ENCODE assay signal across 22 mouse cellular contexts in genomic region chr12:95962817-95963216, GRCm38 (mm10).
A peak's percentile ranks its signal among the peaks of the same experiment; 100 is the strongest.
DNase-seq lines count a peak whose midpoint lies in the region; ATAC-seq lines count a peak whose summit lies in the region.
"Had no signal": no experiment of that assay in that cellular context is flagged by ENCODE, and none has a peak within 500 bp of the region (broad histone marks: within the 10 kb centered on the region; RNA-seq: fewer than 3 reads in every experiment).

No protein-coding gene starts in this region.

- 62% methylated on average over 4 of the region's 4 CpGs for WGBS in liver, embryonic 11.5 days

- H3K4me2 ChIP-seq in liver, embryonic 11.5 days: no peak overlapping the region
- H3K4me2 ChIP-seq: forebrain, embryonic 15.5 days; heart, embryonic 11.5 days; limb, embryonic 13.5 days; neural tube, embryonic 13.5 days had no signal

- intact Hi-C loops in gastrocnemius, postnatal 36 days (cut with DNase I): no loop called here
- intact Hi-C loops in heart, postnatal 14 days (cut with DNase I): no loop called here

- H3K4me3 ChIP-seq in liver, embryonic 11.5 days (ENCODE audit: low read depth, low read length): no peak overlapping the region
- H3K4me3 ChIP-seq: forebrain, embryonic 15.5 days; limb, embryonic 13.5 days; neural tube, embryonic 13.5 days had no signal

- no peak overlapping the region for H3K27ac ChIP-seq in liver, embryonic 11.5 days (ENCODE audit: low read depth, low read length)
- H3K27ac ChIP-seq: forebrain, embryonic 15.5 days; limb, embryonic 13.5 days; neural tube, embryonic 13.5 days had no signal

- no peaks in the 10 kb centered on the region for H3K27me3 ChIP-seq in liver, embryonic 11.5 days (replicated peaks; ENCODE audit: control insufficient read depth, insufficient read depth, low read length)
- H3K27me3 ChIP-seq: forebrain, embryonic 15.5 days; limb, embryonic 13.5 days; neural tube, embryonic 13.5 days had no signal

- no peaks in the 10 kb centered on the region for H3K36me3 ChIP-seq in liver, embryonic 11.5 days (ENCODE audit: control insufficient read depth, insufficient read depth, low read length)
- H3K36me3 ChIP-seq: forebrain, embryonic 15.5 days; limb, embryonic 13.5 days; neural tube, embryonic 13.5 days had no signal

- no peak for ATAC-seq in liver, embryonic 11.5 days (replicated peaks; ENCODE audit: low FRiP score)
- ATAC-seq: hindbrain, embryonic 16.5 days; midbrain, embryonic 16.5 days had no signal

- H3K4me1 ChIP-seq in liver, embryonic 11.5 days (replicated peaks; ENCODE audit: control insufficient read depth, insufficient read depth, low read length): no peaks in the 10 kb centered on the region
- H3K4me1 ChIP-seq: forebrain, embryonic 15.5 days; neural tube, embryonic 13.5 days had no signal

- no peak overlapping the region for H3K9ac ChIP-seq in liver, embryonic 11.5 days (ENCODE audit: low read depth, low read length)
- H3K9ac ChIP-seq: forebrain, embryonic 15.5 days; limb, embryonic 13.5 days; neural tube, embryonic 13.5 days had no signal

- DNase-seq in gastrocnemius, adult 18-20 months (ENCODE audit: low spot score): peak; percentile 1
- DNase-seq in gastrocnemius, postnatal 36 days: no peak
- peak; percentile 52 for DNase-seq in 3T3-L1 (ENCODE audit: low read depth, low spot score)
- DNase-seq in embryo, embryonic 10.5 days (ENCODE audit: low spot score): peak; percentile 17
- DNase-seq in kidney, postnatal 14 days: peak; percentile 48
- DNase-seq in liver, embryonic 11.5 days (ENCODE audit: low spot score): no peak
- no peak for DNase-seq in heart, postnatal 14 days
- no peak for DNase-seq in layer of hippocampus, adult 11-12 months (ENCODE audit: low spot score)
- DNase-seq: cerebellum, adult 11-12 months; cerebellum, postnatal 36 days; gastrocnemius, postnatal 14 days; heart, postnatal 36 days; layer of hippocampus, postnatal 36 days; lung, adult 2 months; right cerebral cortex, postnatal 4 days; thymus, postnatal 14 days had no signal

- no peaks in the 10 kb centered on the region for H3K9me3 ChIP-seq in liver, embryonic 11.5 days (ENCODE audit: control insufficient read depth, low read length)
- H3K9me3 ChIP-seq: forebrain, embryonic 15.5 days; limb, embryonic 13.5 days; neural tube, embryonic 13.5 days had no signal

Comparison
In these comparisons a context has a peak if more than half of its experiments do, and no peak if none do; other contexts are left out.
1. DNase-seq: peak in gastrocnemius, adult 18-20 months (single experiment), 3T3-L1 (single experiment), embryo, embryonic 10.5 days (single experiment) and kidney, postnatal 14 days (single experiment); none in gastrocnemius, postnatal 36 days (0 of 2), liver, embryonic 11.5 days (single experiment), heart, postnatal 14 days (0 of 2) and layer of hippocampus, adult 11-12 months (single experiment).